Mouse (Mus musculus): Measurements from ENCODE around the gene AC109138.7. TPM values are rescaled to one million over a fixed set of nuclear protein-coding genes. Genes with fewer than 3 reads are reported as not detected.

AC109138.7 gene
- polyA plus RNA-seq, 1 experiment from 2014 or later = not detected

- H3K4me1 ChIP-seq = peaks cover 25% of the 10 kb centered on the region
- no peak overlapping the region for H3K4me2 ChIP-seq
- H3K27me3 ChIP-seq (replicated peaks) = no peaks in the 10 kb centered on the region
- WGBS = 76% methylated on average over 12 of the region's 12 CpGs
- H3K9ac ChIP-seq = no peak overlapping the region
- peaks cover 48% of the 10 kb centered on the region for H3K36me3 ChIP-seq
- H3K9me3 ChIP-seq = no peaks in the 10 kb centered on the region
- no peak for ATAC-seq (ENCODE audit: insufficient read depth, low FRiP score, low read depth)
- H3K27ac ChIP-seq = no peak overlapping the region
- no peak overlapping the region for H3K4me3 ChIP-seq (replicated peaks)
Observed at GRCm38 (mm10) chr19:4194776-4195650, 19.1 kb upstream of the AC109138.7 start.

- peaks cover 30% of the 10 kb centered on the region for H3K4me1 ChIP-seq
Observed at GRCm38 (mm10) chr19:4196048-4196447, 18.1 kb upstream of the AC109138.7 start.

GRCm38 (mm10) chr19:4196548-4196947 lies 17.6 kb upstream of the AC109138.7 start:
- H3K36me3 ChIP-seq = peaks cover 48% of the 10 kb centered on the region
- no peaks in the 10 kb centered on the region for H3K27me3 ChIP-seq (replicated peaks)
- 0 out of 2 replicates have a peak overlapping the region, but pooled peaks have one; percentile 16 for H3K27ac ChIP-seq
- H3K4me1 ChIP-seq = peaks cover 31% of the 10 kb centered on the region
- H3K9me3 ChIP-seq = no peaks in the 10 kb centered on the region
- no peak for ATAC-seq (ENCODE audit: insufficient read depth, low FRiP score, low read depth)
- H3K4me3 ChIP-seq (replicated peaks) = no peak overlapping the region
- H3K4me2 ChIP-seq = no peak overlapping the region
- H3K9ac ChIP-seq = no peak overlapping the region
- whole genome bisulfite sequencing = 32% methylated on average over 5 of the region's 5 CpGs

More at GRCm38 (mm10) chr19:4196048-4196447, 18.1 kb upstream of the AC109138.7 start:
- Histone ChIP-seq H3K9me3 (no peaks in the 10 kb centered on the region), H3K9ac (no peak overlapping the region), H3K36me3 (peaks cover 48% of the 10 kb centered on the region), H3K27ac (no peak overlapping the region), H3K4me2 (no peak overlapping the region), H3K27me3 (replicated peaks) (no peaks in the 10 kb centered on the region), H3K4me3 (replicated peaks) (no peak overlapping the region)
- 62% methylated on average over 2 of the region's 2 CpGs for WGBS
- no peak for ATAC-seq (ENCODE audit: insufficient read depth, low FRiP score, low read depth)

GRCm38 (mm10) chr19:4197180-4197579 lies 17.0 kb upstream of the AC109138.7 start:
- Histone ChIP-seq H3K9me3 (no peaks in the 10 kb centered on the region), H3K4me1 (peaks cover 33% of the 10 kb centered on the region), H3K9ac (no peak overlapping the region), H3K4me3 (replicated peaks) (no peak overlapping the region), H3K27me3 (replicated peaks) (no peaks in the 10 kb centered on the region), H3K4me2 (no peak overlapping the region), H3K27ac (no peak overlapping the region), H3K36me3 (peaks cover 48% of the 10 kb centered on the region)
- ATAC-seq (ENCODE audit: insufficient read depth, low FRiP score, low read depth) = no peak
- 61% methylated on average over 3 of the region's 3 CpGs for WGBS

GRCm38 (mm10) chr19:4201291-4201909 lies 12.8 kb upstream of the AC109138.7 start, which contains the start of gene Rad9a:
Rad9a (minus strand) TSS chr19:4201662.
- Histone ChIP-seq H3K9ac (peak within 1 kb of the TSS; percentile 81), H3K4me2 (peak within 1 kb of the TSS; percentile 87), H3K36me3 (peaks cover 20% of the 10 kb centered on the region), H3K27me3 (replicated peaks) (no peaks in the 10 kb centered on the region), H3K4me1 (peaks cover 21% of the 10 kb centered on the region; the same call in 1 of the 2 replicates), H3K9me3 (no peaks in the 10 kb centered on the region), H3K27ac (peak within 1 kb of the TSS; percentile 76), H3K4me3 (replicated peaks) (peak within 1 kb of the TSS; percentile 71)
- peak; percentile 84 for ATAC-seq (ENCODE audit: insufficient read depth, low FRiP score, low read depth)
- under 1% methylated on average over 34 of the region's 34 CpGs for WGBS

- no peak for ATAC-seq (ENCODE audit: insufficient read depth, low FRiP score, low read depth)
- H3K27ac ChIP-seq = no peak overlapping the region
- no peaks in the 10 kb centered on the region for H3K27me3 ChIP-seq (replicated peaks)
- peak overlapping the region; percentile 87 for H3K4me2 ChIP-seq
- H3K4me3 ChIP-seq (replicated peaks) = peak overlapping the region; percentile 71
- 31% methylated on average over 7 of the region's 7 CpGs for WGBS
- H3K9ac ChIP-seq = peak overlapping the region; percentile 32; the same call in 1 of the 2 replicates
- peaks cover 16% of the 10 kb centered on the region; the same call in 1 of the 2 replicates for H3K4me1 ChIP-seq
- no peaks in the 10 kb centered on the region for H3K9me3 ChIP-seq
- H3K36me3 ChIP-seq = peaks cover 14% of the 10 kb centered on the region
Observed at GRCm38 (mm10) chr19:4202149-4202548, 12.0 kb upstream of the AC109138.7 start.

- no peak overlapping the region for H3K4me2 ChIP-seq
- peaks cover 16% of the 10 kb centered on the region; the same call in 1 of the 2 replicates for H3K4me1 ChIP-seq
- ATAC-seq (ENCODE audit: insufficient read depth, low FRiP score, low read depth) = no peak
- peaks cover 6% of the 10 kb centered on the region; the same call in 1 of the 2 replicates for H3K36me3 ChIP-seq
- H3K9me3 ChIP-seq = no peaks in the 10 kb centered on the region
- no peak overlapping the region for H3K4me3 ChIP-seq (replicated peaks)
- H3K27me3 ChIP-seq (replicated peaks) = no peaks in the 10 kb centered on the region
- H3K27ac ChIP-seq = no peak overlapping the region
- no peak overlapping the region for H3K9ac ChIP-seq
- WGBS = 65% methylated on average over 3 of the region's 3 CpGs
Observed at GRCm38 (mm10) chr19:4203148-4203547, 11.0 kb upstream of the AC109138.7 start.

GRCm38 (mm10) chr19:4203604-4204326 lies 10.4 kb upstream of the AC109138.7 start:
- Histone ChIP-seq H3K9ac (0 out of 2 replicates have a peak overlapping the region, but pooled peaks have one; percentile 6), H3K4me1 (peaks cover 16% of the 10 kb centered on the region; the same call in 1 of the 2 replicates), H3K27ac (no peak overlapping the region), H3K36me3 (peaks cover 6% of the 10 kb centered on the region; the same call in 1 of the 2 replicates), H3K4me2 (no peak overlapping the region), H3K4me3 (replicated peaks) (no peak overlapping the region), H3K9me3 (no peaks in the 10 kb centered on the region), H3K27me3 (replicated peaks) (no peaks in the 10 kb centered on the region)
- WGBS = 69% methylated on average over 13 of the region's 13 CpGs
- ATAC-seq (ENCODE audit: insufficient read depth, low FRiP score, low read depth) = no peak

GRCm38 (mm10) chr19:4204889-4205288 lies 9.3 kb upstream of the AC109138.7 start:
- no peaks in the 10 kb centered on the region for H3K9me3 ChIP-seq
- H3K4me3 ChIP-seq (replicated peaks) = no peak overlapping the region
- peaks cover 16% of the 10 kb centered on the region; the same call in 1 of the 2 replicates for H3K4me1 ChIP-seq
- no peaks in the 10 kb centered on the region for H3K27me3 ChIP-seq (replicated peaks)
- no peak overlapping the region for H3K9ac ChIP-seq
- no peak overlapping the region for H3K27ac ChIP-seq
- 55% methylated on average over 4 of the region's 4 CpGs for WGBS
- no peak overlapping the region for H3K4me2 ChIP-seq
- H3K36me3 ChIP-seq = no peaks in the 10 kb centered on the region
- no peak for ATAC-seq (ENCODE audit: insufficient read depth, low FRiP score, low read depth)

GRCm38 (mm10) chr19:4206971-4207370 lies 7.2 kb upstream of the AC109138.7 start:
- Histone ChIP-seq H3K36me3 (no peaks in the 10 kb centered on the region), H3K27me3 (replicated peaks) (no peaks in the 10 kb centered on the region), H3K27ac (no peak overlapping the region), H3K4me3 (replicated peaks) (no peak overlapping the region), H3K9ac (no peak overlapping the region), H3K4me1 (peaks cover 6% of the 10 kb centered on the region; the same call in 1 of the 2 replicates), H3K9me3 (no peaks in the 10 kb centered on the region), H3K4me2 (no peak overlapping the region)
- peak; percentile 61; the same call in 1 of the 2 replicates for ATAC-seq (ENCODE audit: insufficient read depth, low FRiP score, low read depth)
- 2% methylated on average over 2 of the region's 2 CpGs for WGBS

- Histone ChIP-seq H3K27me3 (replicated peaks) (no peaks in the 10 kb centered on the region), H3K27ac (no peak overlapping the region), H3K36me3 (no peaks in the 10 kb centered on the region), H3K4me1 (peaks cover 12% of the 10 kb centered on the region), H3K4me3 (replicated peaks) (no peak overlapping the region), H3K9me3 (no peaks in the 10 kb centered on the region), H3K4me2 (no peak overlapping the region), H3K9ac (no peak overlapping the region)
- WGBS = 76% methylated on average over 5 of the region's 5 CpGs
- ATAC-seq (ENCODE audit: insufficient read depth, low FRiP score, low read depth) = no peak
Observed at GRCm38 (mm10) chr19:4208563-4208962, 5.6 kb upstream of the AC109138.7 start.

Data from stomach, embryonic 15.5 days (tissue).